Mouse (Mus musculus): ENCODE measurements around the gene Gtf2e1.

Gene Gtf2e1

GRCm38 (mm10) chr16:37478311-37479291, 61.0 kb downstream of the Gtf2e1 start:
- DNase-seq (ENCODE audit: low spot score in 2 of 2), result no peak

GRCm38 (mm10) chr16:37472620-37473312, 66.8 kb downstream of the Gtf2e1 start:
- no peak for DNase-seq (ENCODE audit: low spot score in 2 of 2)

- no peak for DNase-seq (ENCODE audit: low spot score in 2 of 2)
Observed at GRCm38 (mm10) chr16:37469595-37469994, 70.0 kb downstream of the Gtf2e1 start.

GRCm38 (mm10) chr16:37463981-37464380, 75.6 kb downstream of the Gtf2e1 start:
- DNase-seq (ENCODE audit: low spot score in 2 of 2), result no peak

GRCm38 (mm10) chr16:37462886-37463285, 76.7 kb downstream of the Gtf2e1 start:
- DNase-seq (ENCODE audit: low spot score in 2 of 2), result no peak

- DNase-seq (ENCODE audit: low spot score in 2 of 2), result no peak
Observed at GRCm38 (mm10) chr16:37461601-37462000, 78.0 kb downstream of the Gtf2e1 start.
